Comparison of ENCODE assay signal across 11 mouse cellular contexts in the genomic region with DNA sequence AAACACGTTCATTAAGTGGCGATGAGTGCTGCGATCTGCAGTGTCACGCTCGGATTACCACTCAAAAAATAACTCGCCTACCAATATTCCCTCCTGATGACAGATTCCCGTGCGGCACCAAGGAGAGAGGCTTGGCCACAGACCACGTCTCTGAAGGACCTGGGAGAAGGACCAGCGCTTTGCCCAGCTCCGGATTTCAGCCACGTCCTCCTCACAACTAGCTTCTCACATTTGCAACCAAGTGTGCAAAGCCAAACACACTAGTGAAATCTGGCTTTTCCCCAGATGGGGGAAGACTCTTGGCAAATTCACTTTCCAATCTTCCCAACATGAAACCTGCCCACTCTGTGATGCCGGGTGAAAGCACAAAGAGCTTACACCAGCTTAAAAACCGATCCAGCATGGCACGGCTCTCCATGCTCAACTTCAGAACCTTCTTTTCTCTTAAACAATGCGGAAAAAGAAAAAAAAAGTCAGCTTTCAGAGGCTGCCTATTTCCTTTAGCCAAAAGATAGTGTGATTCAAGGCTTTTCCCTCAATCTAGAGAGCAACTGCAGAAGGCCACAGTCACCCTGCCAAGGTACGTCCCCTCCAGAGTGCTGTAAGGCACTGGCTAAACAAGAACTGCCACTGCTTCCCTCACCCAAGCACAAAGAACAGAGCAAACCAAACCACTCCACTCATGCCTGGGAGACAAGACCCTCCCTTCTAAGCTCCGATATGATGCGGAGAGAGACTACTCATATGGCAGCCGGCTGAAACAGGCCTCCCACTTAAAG.
DNase-seq lines count a peak whose midpoint lies in the region; ATAC-seq lines count a peak whose summit lies in the region.
"Had no signal": no experiment of that assay in that cellular context is flagged by ENCODE, and none has a peak within 500 bp of the region (broad histone marks: within the 10 kb centered on the region; RNA-seq: fewer than 3 reads in every experiment).

No protein-coding gene starts in this region.

- peak overlapping the region; percentile 77 for H3K4me2 ChIP-seq in limb, embryonic 13.5 days (replicated peaks)

- H3K36me3 ChIP-seq in limb, embryonic 13.5 days, result peaks cover 25% of the 10 kb centered on the region

- H3K4me1 ChIP-seq in limb, embryonic 13.5 days, result peaks cover 78% of the 10 kb centered on the region

- peak overlapping the region; percentile 74 for H3K4me3 ChIP-seq in limb, embryonic 13.5 days
- H3K4me3 ChIP-seq: erythroblast, embryonic 14.5 days had no signal

- H3K27ac ChIP-seq in limb, embryonic 13.5 days, result peak overlapping the region; percentile 73; the same call in 1 of the 2 replicates

- 68% methylated on average over 20 of the region's 20 CpGs for WGBS in limb, embryonic 13.5 days

- peaks cover 5% of the 10 kb centered on the region for H3K27me3 ChIP-seq in limb, embryonic 13.5 days

- no peak for ATAC-seq in limb, embryonic 13.5 days (ENCODE audit: low FRiP score, low read depth)
- ATAC-seq: inflammation-experienced regulatory T-cells, adult 6 months had no signal

- peak overlapping the region; percentile 94 for H3K9ac ChIP-seq in limb, embryonic 13.5 days

- H3K9me3 ChIP-seq in limb, embryonic 13.5 days, result no peaks in the 10 kb centered on the region

- peak; percentile 33 to 52 for DNase-seq in cerebellum, postnatal 10 days
- no peak for DNase-seq in cerebellum, adult 9-10 months
- peak; percentile 48 for DNase-seq in ovary, adult 18-20 months (ENCODE audit: low spot score)
- DNase-seq in ovary, postnatal 10 days (ENCODE audit: low spot score), result no peak
- no peak for DNase-seq in right cerebral cortex, postnatal 36 days (ENCODE audit: low spot score in 2 of 2)
- DNase-seq in left cerebral cortex, adult 11 months (ENCODE audit: low spot score), result no peak
- no peak for DNase-seq in urinary bladder, adult 18-20 months (ENCODE audit: low spot score in 2 of 2)
- DNase-seq: lung, postnatal 14 days had no signal

Comparison
In these comparisons a context has a peak if more than half of its experiments do, and no peak if none do; other contexts are left out.
1. DNase-seq: peak in cerebellum, postnatal 10 days (2 of 2) and ovary, adult 18-20 months (single experiment); none in cerebellum, adult 9-10 months (single experiment), ovary, postnatal 10 days (single experiment), right cerebral cortex, postnatal 36 days (0 of 2), left cerebral cortex, adult 11 months (single experiment) and urinary bladder, adult 18-20 months (0 of 2).